Mouse (Mus musculus): ENCODE results near the gene Tmprss15.

Gene Tmprss15
- long read RNA-seq, experiment 1: 0 reads
- long read RNA-seq, experiment 2: 0 reads

- intact Hi-C loops (cut with DNase I): no loop called here
Measured at GRCm38 (mm10) chr16:79090997-79091396, at the start of gene Tmprss15. Gene Tmprss15, minus strand, starts transcription at chr16:79091097.

- intact Hi-C loops (cut with DNase I): no loop called here
Measured at GRCm38 (mm10) chr16:79114879-79115278, 24.0 kb upstream of the Tmprss15 start.

GRCm38 (mm10) chr16:79109516-79109915, 18.6 kb upstream of the Tmprss15 start:
- intact Hi-C loops (cut with DNase I): no loop called here

GRCm38 (mm10) chr16:79108969-79109368, 18.1 kb upstream of the Tmprss15 start:
- intact Hi-C loops (cut with DNase I): no loop called here

- intact Hi-C loops (cut with DNase I): no loop called here
Measured at GRCm38 (mm10) chr16:79100325-79100724, 9.4 kb upstream of the Tmprss15 start.

GRCm38 (mm10) chr16:79098321-79098720, 7.4 kb upstream of the Tmprss15 start:
- intact Hi-C loops (cut with DNase I): no loop called here

GRCm38 (mm10) chr16:79086550-79086949, 4.3 kb downstream of the Tmprss15 start:
- intact Hi-C loops (cut with DNase I): no loop called here

GRCm38 (mm10) chr16:79063848-79064247, 27.0 kb downstream of the Tmprss15 start:
- intact Hi-C loops (cut with DNase I): loop anchor here (5.0 kb wide), 1 partner anchor 97 kb away; no protein-coding TSS in a partner anchor

GRCm38 (mm10) chr16:79058775-79059558, 31.9 kb downstream of the Tmprss15 start:
- intact Hi-C loops (cut with DNase I): no loop called here

- intact Hi-C loops (cut with DNase I): no loop called here
Measured at GRCm38 (mm10) chr16:79032593-79032992, 58.3 kb downstream of the Tmprss15 start.

- intact Hi-C loops (cut with DNase I): no loop called here
Measured at GRCm38 (mm10) chr16:79002812-79003211, 88.1 kb downstream of the Tmprss15 start.

GRCm38 (mm10) chr16:79001679-79002078, 89.2 kb downstream of the Tmprss15 start:
- intact Hi-C loops (cut with DNase I): no loop called here

GRCm38 (mm10) chr16:78976384-78976783, 114.5 kb downstream of the Tmprss15 start:
- intact Hi-C loops (cut with DNase I): no loop called here

- intact Hi-C loops (cut with DNase I): no loop called here
Measured at GRCm38 (mm10) chr16:78974099-78974498, 116.8 kb downstream of the Tmprss15 start.

- intact Hi-C loops (cut with DNase I): loop anchor here (5.0 kb wide), 1 partner anchor 93 kb away; no protein-coding TSS in a partner anchor
Measured at GRCm38 (mm10) chr16:78969091-78969731, 121.7 kb downstream of the Tmprss15 start.

GRCm38 (mm10) chr16:78957434-78957833, 133.5 kb downstream of the Tmprss15 start:
- intact Hi-C loops (cut with DNase I): no loop called here

- intact Hi-C loops (cut with DNase I): no loop called here
Measured at GRCm38 (mm10) chr16:78950359-78950758, 140.5 kb downstream of the Tmprss15 start.

- intact Hi-C loops (cut with DNase I): no loop called here
Measured at GRCm38 (mm10) chr16:78937755-78938154, 153.1 kb downstream of the Tmprss15 start.

GRCm38 (mm10) chr16:78934298-78934697, 156.6 kb downstream of the Tmprss15 start:
- intact Hi-C loops (cut with DNase I): no loop called here

GRCm38 (mm10) chr16:78931287-78932025, 159.4 kb downstream of the Tmprss15 start:
- intact Hi-C loops (cut with DNase I): no loop called here

GRCm38 (mm10) chr16:78930382-78931286, 160.3 kb downstream of the Tmprss15 start, which contains the start of gene Chodl:
Gene Chodl, plus strand, starts transcription at chr16:78930948.
- intact Hi-C loops (cut with DNase I): no loop called here
